Mouse (Mus musculus): Measurements from ENCODE around the gene Acss2. TPM values are rescaled to one million over a fixed set of nuclear protein-coding genes. Genes with fewer than 3 reads are reported as not detected.
"Not testable (repeated sequence)": the region's sequence is repeated elsewhere in the genome, so short reads cannot be mapped to it uniquely, and the experiment has no call there.

Acss2 gene
- total RNA-seq, 2 experiments from 2014 or later = 48.9 to 56.2 TPM

- DNase-seq (ENCODE audit: low spot score in 2 of 2) = no peak
These were observed 67.7 kb downstream of the Acss2 start for GRCm38 (mm10) chr2:155585486-155585885.

GRCm38 (mm10) chr2:155588136-155588535 lies 70.4 kb downstream of the Acss2 start:
- no peak for DNase-seq (ENCODE audit: low spot score in 2 of 2)

GRCm38 (mm10) chr2:155589521-155589920 lies 71.8 kb downstream of the Acss2 start:
- DNase-seq (ENCODE audit: low spot score in 2 of 2) = no peak

GRCm38 (mm10) chr2:155590876-155591275 lies 73.1 kb downstream of the Acss2 start:
- DNase-seq (ENCODE audit: low spot score in 2 of 2) = no peak

GRCm38 (mm10) chr2:155591676-155592075 lies 73.9 kb downstream of the Acss2 start:
- no peak for DNase-seq (ENCODE audit: low spot score in 2 of 2)

- peak; percentile 99 to 100 for DNase-seq (ENCODE audit: low spot score in 2 of 2)
These were observed 74.5 kb downstream of the Acss2 start, which contains the start of gene Gss for GRCm38 (mm10) chr2:155592137-155592853. Gene Gss (minus strand): TSS chr2:155592810.

GRCm38 (mm10) chr2:155592854-155593283 lies 75.1 kb downstream of the Acss2 start:
- DNase-seq (ENCODE audit: low spot score in 2 of 2) = no peak

GRCm38 (mm10) chr2:155595516-155595915 lies 77.8 kb downstream of the Acss2 start:
- DNase-seq (ENCODE audit: low spot score in 2 of 2) = no peak

- no peak for DNase-seq (ENCODE audit: low spot score in 2 of 2)
These were observed 86.0 kb downstream of the Acss2 start for GRCm38 (mm10) chr2:155603707-155604106.

GRCm38 (mm10) chr2:155604560-155605235 lies 87.0 kb downstream of the Acss2 start:
- no peak for DNase-seq (ENCODE audit: low spot score in 2 of 2)

GRCm38 (mm10) chr2:155605236-155605589 lies 87.5 kb downstream of the Acss2 start:
- not testable (repeated sequence) for DNase-seq (ENCODE audit: low spot score in 2 of 2)

GRCm38 (mm10) chr2:155606360-155606759 lies 88.6 kb downstream of the Acss2 start:
- peak; percentile 29 to 60 for DNase-seq (ENCODE audit: low spot score in 2 of 2)

GRCm38 (mm10) chr2:155610978-155611377 lies 93.2 kb downstream of the Acss2 start, which contains the start of gene Myh7b:
Gene Myh7b (plus strand): TSS chr2:155611212.
- no peak for DNase-seq (ENCODE audit: low spot score in 2 of 2)

- DNase-seq (ENCODE audit: low spot score in 2 of 2) = no peak
These were observed 94.2 kb downstream of the Acss2 start for GRCm38 (mm10) chr2:155611834-155612550.

- DNase-seq (ENCODE audit: low spot score in 2 of 2) = no peak
These were observed 95.6 kb downstream of the Acss2 start for GRCm38 (mm10) chr2:155613326-155613755.

GRCm38 (mm10) chr2:155613953-155614352 lies 96.2 kb downstream of the Acss2 start:
- no peak for DNase-seq (ENCODE audit: low spot score in 2 of 2)

- DNase-seq (ENCODE audit: low spot score in 2 of 2) = no peak
These were observed 99.2 kb downstream of the Acss2 start for GRCm38 (mm10) chr2:155616971-155617370.

- peak; percentile 88 to 91 for DNase-seq (ENCODE audit: low spot score in 2 of 2)
These were observed 102.1 kb downstream of the Acss2 start for GRCm38 (mm10) chr2:155619817-155620216.

GRCm38 (mm10) chr2:155622606-155623005 lies 104.9 kb downstream of the Acss2 start:
- DNase-seq (ENCODE audit: low spot score in 2 of 2) = no peak

- DNase-seq (ENCODE audit: low spot score in 2 of 2) = no peak
These were observed 106.2 kb downstream of the Acss2 start for GRCm38 (mm10) chr2:155623996-155624395.

GRCm38 (mm10) chr2:155624730-155625129 lies 107.0 kb downstream of the Acss2 start:
- no peak for DNase-seq (ENCODE audit: low spot score in 2 of 2)

GRCm38 (mm10) chr2:155626277-155626676 lies 108.5 kb downstream of the Acss2 start:
- DNase-seq (ENCODE audit: low spot score in 2 of 2) = no peak

Data from layer of hippocampus, postnatal 10 days (tissue).